Mouse (Mus musculus): ENCODE data around the gene Tmem30a. TPM values are rescaled to one million over a fixed set of nuclear protein-coding genes. Genes with fewer than 3 reads are reported as not detected.

The Tmem30a gene
- polyA plus RNA-seq, 1 experiment from 2014 or later: 109 TPM

DNA sequence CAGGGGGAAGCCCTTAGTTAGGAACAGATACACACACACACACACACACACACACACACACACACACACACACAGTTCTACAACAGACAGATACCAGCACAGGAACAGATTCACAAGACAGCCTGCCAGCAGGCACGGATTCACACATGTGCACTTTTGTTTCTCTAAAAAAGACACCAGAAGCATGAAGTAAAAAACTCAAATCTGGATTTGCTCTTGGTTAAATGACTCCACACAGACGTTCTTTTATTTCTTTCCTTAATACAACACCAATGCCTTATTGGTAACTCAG lies 7.6 kb downstream of the Tmem30a start:
- no peak overlapping the region for H3K4me3 ChIP-seq
- H3K9ac ChIP-seq: no peak overlapping the region
- no peaks in the 10 kb centered on the region for H3K36me3 ChIP-seq
- H3K9me3 ChIP-seq (replicated peaks): no peaks in the 10 kb centered on the region
- H3K27ac ChIP-seq (ENCODE audit: poor library complexity, severe bottlenecking): no peak overlapping the region
- no peak overlapping the region for H3K4me2 ChIP-seq
- H3K4me1 ChIP-seq (replicated peaks): 0 out of 2 replicates have a peak, but pooled peaks cover 7% of the 10 kb centered on the region
- no peak for ATAC-seq (ENCODE audit: insufficient number of reproducible peaks, low FRiP score)
- 71% methylated on average over 2 of the region's 2 CpGs for WGBS
- no peaks in the 10 kb centered on the region for H3K27me3 ChIP-seq (replicated peaks)

DNA sequence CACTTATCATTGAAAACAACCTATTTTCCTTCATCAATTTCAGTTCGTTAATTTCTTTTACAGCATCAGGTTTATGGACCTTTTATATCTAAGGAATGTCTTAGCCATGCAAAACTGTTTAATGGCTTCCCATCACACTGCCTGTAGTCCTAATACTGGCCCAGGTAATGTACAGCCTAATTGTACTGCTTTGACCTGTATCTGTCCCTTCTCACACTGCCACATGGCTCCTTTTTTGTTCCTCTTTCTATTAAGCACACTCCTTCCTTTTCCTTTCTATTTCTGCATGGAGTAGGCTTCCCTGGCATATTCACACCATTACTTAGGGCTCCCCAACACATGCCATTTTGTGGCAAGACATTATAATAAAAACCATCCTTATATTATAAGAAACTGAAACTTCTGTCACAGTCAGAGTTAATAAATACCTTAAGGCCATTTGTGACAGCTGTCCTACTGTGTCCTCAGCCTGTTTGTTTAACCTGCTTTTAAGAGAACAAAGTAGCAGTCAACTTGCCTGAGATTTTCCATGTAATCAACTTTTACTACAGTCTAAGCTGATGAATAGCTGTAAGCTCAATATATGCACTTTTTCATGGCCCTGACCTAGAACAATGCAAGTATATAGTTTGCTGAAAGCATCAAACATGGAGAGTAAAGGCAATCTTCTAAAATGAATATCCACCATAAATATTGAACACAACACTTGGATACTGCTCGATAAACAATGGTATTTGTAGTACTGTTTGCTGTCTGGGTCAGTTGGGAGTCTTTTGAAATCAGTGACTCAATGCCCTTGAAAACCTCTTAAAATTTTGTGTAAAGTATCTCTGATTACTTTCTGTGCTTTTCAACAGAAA lies 8.1 kb downstream of the Tmem30a start:
- Histone ChIP-seq H3K36me3 (no peaks in the 10 kb centered on the region), H3K4me3 (no peak overlapping the region), H3K4me1 (replicated peaks) (0 out of 2 replicates have a peak, but pooled peaks cover 5% of the 10 kb centered on the region), H3K4me2 (no peak overlapping the region), H3K9me3 (replicated peaks) (no peaks in the 10 kb centered on the region), H3K27ac (ENCODE audit: poor library complexity, severe bottlenecking) (no peak overlapping the region), H3K27me3 (replicated peaks) (no peaks in the 10 kb centered on the region), H3K9ac (no peak overlapping the region)
- WGBS: 88% methylated on average over 2 of the region's 2 CpGs
- ATAC-seq (ENCODE audit: insufficient number of reproducible peaks, low FRiP score): no peak

DNA sequence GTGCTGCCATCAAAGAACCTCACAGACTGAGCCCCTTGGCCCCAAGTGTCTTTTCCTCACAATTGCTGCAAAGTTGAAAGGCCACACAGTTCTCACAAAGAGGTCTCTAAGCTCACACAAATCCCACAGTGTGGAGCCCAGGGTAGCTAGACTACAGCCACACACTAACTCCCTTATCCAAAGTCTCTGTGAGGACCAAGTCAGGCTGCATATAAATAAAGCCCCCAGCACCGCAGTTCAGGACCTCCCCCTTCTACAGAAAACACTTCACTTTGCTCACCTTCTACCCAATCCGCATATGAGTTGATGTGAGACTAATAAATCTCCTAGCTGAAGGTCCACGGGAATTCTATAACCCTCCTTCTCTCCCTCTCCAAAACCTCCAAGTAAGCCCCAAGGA lies 8.9 kb downstream of the Tmem30a start:
- Histone ChIP-seq H3K27me3 (replicated peaks) (no peaks in the 10 kb centered on the region), H3K36me3 (no peaks in the 10 kb centered on the region), H3K9ac (no peak overlapping the region), H3K9me3 (replicated peaks) (no peaks in the 10 kb centered on the region), H3K4me2 (no peak overlapping the region), H3K4me1 (replicated peaks) (0 out of 2 replicates have a peak, but pooled peaks cover 3% of the 10 kb centered on the region), H3K27ac (ENCODE audit: poor library complexity, severe bottlenecking) (no peak overlapping the region), H3K4me3 (no peak overlapping the region)
- no peak for ATAC-seq (ENCODE audit: insufficient number of reproducible peaks, low FRiP score)
- 66% methylated on average over 3 of the region's 3 CpGs for WGBS

DNA sequence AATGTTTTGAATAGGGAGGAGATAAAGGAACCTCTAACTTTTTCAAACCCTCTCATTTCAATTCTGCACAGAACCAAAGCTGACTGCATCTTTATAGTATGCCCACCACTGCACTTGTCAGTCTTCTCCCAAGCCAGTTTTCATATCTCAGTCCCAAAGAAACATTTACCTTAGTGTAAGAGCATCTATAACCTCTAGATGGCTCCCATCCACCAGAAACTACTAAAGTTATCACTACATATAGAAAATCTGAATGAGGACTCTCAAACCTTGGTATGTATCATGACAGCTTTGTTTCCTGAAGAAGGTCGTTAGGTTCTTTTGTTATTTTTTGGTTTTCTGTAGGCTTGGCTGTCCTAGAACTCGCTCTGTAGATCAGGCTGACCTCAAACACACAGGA lies 14.0 kb downstream of the Tmem30a start:
- Histone ChIP-seq H3K9me3 (replicated peaks) (no peaks in the 10 kb centered on the region), H3K4me1 (replicated peaks) (no peaks in the 10 kb centered on the region), H3K27ac (ENCODE audit: poor library complexity, severe bottlenecking) (no peak overlapping the region), H3K9ac (no peak overlapping the region), H3K27me3 (replicated peaks) (no peaks in the 10 kb centered on the region), H3K4me2 (no peak overlapping the region), H3K4me3 (no peak overlapping the region), H3K36me3 (peaks cover 11% of the 10 kb centered on the region)
- WGBS: 75% methylated on average over 2 of the region's 2 CpGs
- no peak for ATAC-seq (ENCODE audit: insufficient number of reproducible peaks, low FRiP score)

DNA sequence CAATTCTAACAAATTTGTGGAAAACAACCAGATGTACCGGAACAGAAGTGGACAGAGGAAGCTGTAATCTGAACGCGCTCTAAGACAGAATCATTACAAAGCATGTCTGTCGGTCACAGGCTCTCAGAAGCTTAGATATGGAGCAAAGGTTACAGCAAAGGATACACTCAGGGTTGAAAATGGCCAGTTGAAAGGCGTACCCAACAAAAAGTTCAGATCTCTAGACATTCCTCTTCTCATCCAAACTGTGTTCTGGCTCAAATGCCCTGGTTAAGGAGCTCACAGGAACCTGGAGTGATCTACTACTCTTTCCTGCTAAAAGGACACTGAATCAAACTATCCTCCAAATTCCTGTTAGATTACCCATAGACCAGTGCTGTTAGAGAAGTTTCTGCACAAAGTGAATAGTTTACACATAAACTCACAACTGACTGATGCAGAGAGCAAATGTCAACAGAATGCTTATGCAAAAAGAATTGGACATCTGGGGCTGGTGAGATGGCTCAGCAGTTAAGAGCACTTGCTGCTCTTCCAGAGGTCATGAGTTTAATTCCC lies 26.2 kb downstream of the Tmem30a start:
- Histone ChIP-seq H3K4me1 (replicated peaks) (no peaks in the 10 kb centered on the region), H3K27me3 (replicated peaks) (no peaks in the 10 kb centered on the region), H3K9me3 (replicated peaks) (no peaks in the 10 kb centered on the region), H3K4me3 (no peak overlapping the region), H3K9ac (no peak overlapping the region), H3K36me3 (no peaks in the 10 kb centered on the region; the same call in 1 of the 2 replicates), H3K4me2 (no peak overlapping the region), H3K27ac (ENCODE audit: poor library complexity, severe bottlenecking) (no peak overlapping the region)
- ATAC-seq (ENCODE audit: insufficient number of reproducible peaks, low FRiP score): no peak
- WGBS: 87% methylated on average over 5 of the region's 5 CpGs

DNA sequence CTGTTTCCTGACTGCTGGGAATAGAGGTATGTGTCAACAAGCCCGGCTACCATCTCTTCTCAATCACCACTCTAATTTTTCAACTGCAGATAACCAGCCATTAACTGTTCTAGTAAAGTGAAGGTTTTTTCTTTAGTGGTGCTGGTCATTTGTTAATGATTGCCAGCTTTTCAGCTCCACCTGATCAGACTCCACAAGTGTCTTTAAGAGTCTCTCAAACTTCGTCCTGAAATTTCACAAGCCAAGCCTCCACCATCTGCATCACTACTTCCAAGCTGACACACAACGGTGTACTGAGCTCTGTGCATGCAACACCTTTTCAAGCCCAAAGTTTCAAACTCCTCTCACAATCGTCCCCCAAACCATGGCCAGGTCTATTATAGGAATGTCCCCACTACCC lies 28.0 kb downstream of the Tmem30a start:
- Histone ChIP-seq H3K36me3 (no peaks in the 10 kb centered on the region; the same call in 1 of the 2 replicates), H3K4me3 (no peak overlapping the region), H3K27me3 (replicated peaks) (no peaks in the 10 kb centered on the region), H3K9ac (no peak overlapping the region), H3K27ac (ENCODE audit: poor library complexity, severe bottlenecking) (no peak overlapping the region), H3K9me3 (replicated peaks) (no peaks in the 10 kb centered on the region), H3K4me1 (replicated peaks) (no peaks in the 10 kb centered on the region), H3K4me2 (no peak overlapping the region)
- ATAC-seq (ENCODE audit: insufficient number of reproducible peaks, low FRiP score): no peak
- 78% methylated on average over 4 of the region's 4 CpGs for WGBS

DNA sequence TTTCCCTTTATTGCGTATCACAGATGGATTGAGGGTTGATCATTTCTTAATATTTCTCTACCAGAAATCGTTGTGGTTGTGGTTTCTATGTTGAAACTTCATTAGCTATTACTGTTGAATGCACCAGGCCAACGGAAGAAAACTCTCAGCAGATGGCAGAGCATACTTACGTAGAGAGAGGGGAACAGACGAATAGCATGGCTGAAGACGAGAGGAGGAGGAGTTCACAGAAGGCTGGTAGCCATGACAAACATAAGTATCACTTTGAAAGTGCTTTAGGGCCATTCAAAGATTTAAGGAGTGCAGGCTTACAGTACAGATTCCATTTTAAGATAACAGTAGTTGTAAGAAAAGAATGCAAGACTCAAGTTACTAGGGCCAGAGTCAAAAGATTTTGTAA lies 30.8 kb downstream of the Tmem30a start:
- no peak for ATAC-seq (ENCODE audit: insufficient number of reproducible peaks, low FRiP score)
- Histone ChIP-seq H3K4me1 (replicated peaks) (peaks cover 8% of the 10 kb centered on the region), H3K27ac (ENCODE audit: poor library complexity, severe bottlenecking) (no peak overlapping the region), H3K4me2 (no peak overlapping the region), H3K9ac (no peak overlapping the region), H3K9me3 (replicated peaks) (no peaks in the 10 kb centered on the region), H3K36me3 (peaks cover 5% of the 10 kb centered on the region), H3K4me3 (no peak overlapping the region), H3K27me3 (replicated peaks) (no peaks in the 10 kb centered on the region)
- 84% methylated on average over 6 of the region's 6 CpGs for WGBS

DNA sequence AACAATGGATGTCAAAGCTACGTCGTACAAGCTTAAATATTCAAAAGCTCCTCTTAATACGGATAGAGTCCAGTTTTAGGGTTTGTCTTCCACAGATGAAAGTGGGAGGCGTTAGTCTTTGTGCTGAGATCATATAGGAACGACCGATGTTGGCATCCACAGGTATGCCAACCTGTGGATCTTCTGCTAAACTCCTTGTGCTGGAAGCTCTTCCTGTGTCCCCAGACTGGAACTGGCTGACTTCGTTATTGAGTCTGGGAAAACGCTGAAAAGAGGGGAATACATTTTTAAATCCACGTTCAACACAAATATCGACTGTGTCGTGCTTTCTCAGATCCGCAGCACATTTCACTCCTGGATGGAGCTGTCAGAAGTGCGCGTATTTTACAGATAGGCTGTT lies 33.2 kb downstream of the Tmem30a start:
- Histone ChIP-seq H3K4me3 (peak overlapping the region; percentile 96), H3K4me1 (replicated peaks) (peaks cover 9% of the 10 kb centered on the region), H3K36me3 (peaks cover 16% of the 10 kb centered on the region), H3K27ac (ENCODE audit: poor library complexity, severe bottlenecking) (peak overlapping the region; percentile 87), H3K27me3 (replicated peaks) (no peaks in the 10 kb centered on the region), H3K4me2 (peak overlapping the region; percentile 84), H3K9me3 (replicated peaks) (no peaks in the 10 kb centered on the region), H3K9ac (peak overlapping the region; percentile 78)
- WGBS: 8% methylated on average over 14 of the region's 14 CpGs
- ATAC-seq (ENCODE audit: insufficient number of reproducible peaks, low FRiP score): peak; percentile 16

DNA sequence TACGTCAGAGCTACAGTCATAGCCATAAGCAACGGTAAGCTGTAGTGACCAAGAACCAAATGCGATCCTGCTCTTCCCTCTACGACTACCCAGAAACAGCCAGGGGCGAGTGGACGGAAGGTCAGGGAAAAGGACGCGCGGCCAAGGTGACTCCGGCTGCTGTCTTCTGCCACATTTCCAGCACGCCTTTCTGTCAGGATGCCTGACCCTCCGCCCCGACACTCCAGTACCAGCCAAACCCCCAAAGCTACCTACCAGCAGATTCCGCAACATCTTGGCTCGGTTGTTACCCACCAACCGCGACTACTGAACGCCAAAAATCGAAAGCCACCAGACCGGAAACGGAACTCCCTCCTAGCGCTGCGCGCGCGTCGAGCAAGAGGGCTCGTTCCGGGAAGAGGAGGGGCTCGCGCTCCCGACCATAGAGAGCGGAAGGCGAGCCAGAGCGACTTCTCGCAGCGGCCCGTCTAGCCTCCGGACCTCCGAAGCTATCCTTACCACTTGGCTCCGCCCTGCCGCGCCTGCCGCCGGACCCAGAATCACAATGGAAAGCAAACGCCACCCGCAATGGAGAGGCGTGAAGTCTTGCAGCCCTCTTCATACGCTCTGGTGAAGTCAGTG lies 33.8 kb downstream of the Tmem30a start, which contains the start of gene Cox7a2:
Gene Cox7a2 (minus strand): TSS at position 494 of the 621 bp plus-strand sequence.
- Histone ChIP-seq H3K4me3 (peak within 1 kb of the TSS; percentile 96), H3K27ac (ENCODE audit: poor library complexity, severe bottlenecking) (peak within 1 kb of the TSS; percentile 89), H3K9ac (peak within 1 kb of the TSS; percentile 82), H3K36me3 (peaks cover 19% of the 10 kb centered on the region), H3K4me2 (peak within 1 kb of the TSS; percentile 84), H3K4me1 (replicated peaks) (peaks cover 9% of the 10 kb centered on the region), H3K27me3 (replicated peaks) (no peaks in the 10 kb centered on the region), H3K9me3 (replicated peaks) (no peaks in the 10 kb centered on the region)
- WGBS: under 1% methylated on average over 49 of the region's 49 CpGs
- ATAC-seq (ENCODE audit: insufficient number of reproducible peaks, low FRiP score): peak; percentile 99

DNA sequence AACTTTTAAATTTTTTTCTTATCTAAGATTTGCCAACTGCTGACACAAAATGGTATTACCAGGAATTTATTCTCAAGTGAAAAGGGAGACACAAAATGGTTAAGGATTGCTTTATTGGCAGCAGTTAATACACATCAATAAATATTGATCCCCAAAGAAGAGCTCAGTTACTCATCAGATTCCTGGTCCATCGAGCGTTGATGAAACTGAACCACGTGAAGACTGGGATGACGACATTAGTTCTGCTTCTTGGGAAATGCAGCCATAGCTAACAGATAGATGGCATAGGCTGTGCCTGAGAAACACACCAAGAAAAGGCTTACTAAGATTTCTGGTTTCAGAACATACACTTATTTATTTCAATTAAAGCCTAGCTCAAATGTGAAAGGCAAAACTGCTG lies 38.0 kb downstream of the Tmem30a start:
- H3K9me3 ChIP-seq (replicated peaks): no peaks in the 10 kb centered on the region
- peaks cover 9% of the 10 kb centered on the region for H3K4me1 ChIP-seq (replicated peaks)
- H3K27me3 ChIP-seq (replicated peaks): no peaks in the 10 kb centered on the region
- no peak overlapping the region for H3K4me3 ChIP-seq
- no peak for ATAC-seq (ENCODE audit: insufficient number of reproducible peaks, low FRiP score)
- WGBS: 92% methylated on average over 4 of the region's 4 CpGs
- no peak overlapping the region for H3K9ac ChIP-seq
- no peak overlapping the region for H3K27ac ChIP-seq (ENCODE audit: poor library complexity, severe bottlenecking)
- H3K4me2 ChIP-seq: no peak overlapping the region
- peaks cover 39% of the 10 kb centered on the region for H3K36me3 ChIP-seq

DNA sequence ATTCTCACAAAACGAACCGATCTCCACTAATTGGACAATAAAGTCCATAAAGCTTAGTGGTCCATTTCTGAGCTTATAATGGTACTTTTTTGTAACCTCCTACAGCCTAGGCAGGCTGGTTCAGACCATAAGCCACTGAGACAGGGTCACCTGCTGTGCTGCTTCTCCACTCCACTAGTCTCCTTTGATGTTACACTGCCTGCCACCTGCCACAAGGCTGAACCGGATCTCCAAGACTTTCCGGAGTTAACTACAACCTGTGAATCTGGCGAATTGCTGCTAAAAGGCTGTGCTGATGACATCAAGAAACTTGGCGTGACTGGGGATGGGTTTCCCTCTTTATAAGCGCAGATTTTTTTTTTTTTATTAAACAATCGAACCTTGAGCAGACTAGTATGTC lies 41.5 kb downstream of the Tmem30a start:
- Histone ChIP-seq H3K27ac (ENCODE audit: poor library complexity, severe bottlenecking) (no peak overlapping the region), H3K9me3 (replicated peaks) (no peaks in the 10 kb centered on the region), H3K27me3 (replicated peaks) (no peaks in the 10 kb centered on the region), H3K9ac (no peak overlapping the region), H3K4me3 (no peak overlapping the region), H3K4me2 (no peak overlapping the region), H3K4me1 (replicated peaks) (no peaks in the 10 kb centered on the region), H3K36me3 (peaks cover 33% of the 10 kb centered on the region)
- WGBS: 79% methylated on average over 8 of the region's 8 CpGs
- ATAC-seq (ENCODE audit: insufficient number of reproducible peaks, low FRiP score): no peak

All from heart, embryonic 12.5 days (tissue).